Mouse (Mus musculus) CH12.LX (cell line): ENCODE data around the gene Hoxa7. TPM values are rescaled to one million over a fixed set of nuclear protein-coding genes. Genes with fewer than 3 reads are reported as not detected.

Experiments used
- DNase-seq: peaks from one replicate; pipeline ENCODE4 v3.0.0-alpha.2; 2013; ENCODE audit errors: extremely low read depth
- H3K27ac ChIP-seq: 2 replicates; pipeline ENCODE4 v1.5.1; 2012; ENCODE audit warnings: low read depth, mild to moderate bottlenecking, control low read depth, moderate library complexity; ENCODE audit not compliant: insufficient read depth
- H3K27me3 ChIP-seq: replicated peaks from 2 replicates; pipeline ENCODE3; 2012; ENCODE audit warnings: inconsistent platforms
- H3K36me3 ChIP-seq, 2 experiments: replicated peaks in 1 of 2; 2 replicates each; pipeline versions ENCODE3 to v1.6.1; 2012; ENCODE audit warnings: inconsistent platforms in 1 of 2, low read length in 1 of 2, mild to moderate bottlenecking in 1 of 2, mixed read lengths in 1 of 2, moderate library complexity in 1 of 2; ENCODE audit not compliant: control insufficient read depth in 1 of 2, insufficient read depth in 1 of 2
- H3K4me1 ChIP-seq, 2 experiments: 2 replicates each; pipeline ENCODE4 v1.6.1; 2012; ENCODE audit warnings: inconsistent platforms in 1 of 2, moderate library complexity in 1 of 2; ENCODE audit not compliant: insufficient read depth in 2 of 2, control insufficient read depth in 1 of 2
- H3K4me2 ChIP-seq: 2 replicates; pipeline ENCODE4 v1.6.1; 2012; ENCODE audit warnings: low read depth, mild to moderate bottlenecking, control low read depth; ENCODE audit not compliant: poor library complexity, insufficient read depth, severe bottlenecking
- H3K4me3 ChIP-seq, 3 experiments: fragments of 150-350 bp in 1 of 3; sonication (generic) in 1 of 3; replicated peaks in 1 of 3; 2 replicates each; pipeline versions ENCODE3 to v1.5.1; 2011 to 2012; ENCODE audit warnings: low read depth in 2 of 3, low read length in 2 of 3, mild to moderate bottlenecking in 2 of 3, moderate library complexity in 2 of 3, control low read depth in 1 of 3, improper control_type of control experiment in 1 of 3, inconsistent platforms in 1 of 3, mixed read lengths in 1 of 3; ENCODE audit not compliant: poor library complexity in 1 of 3
- H3K79me2 ChIP-seq: replicated peaks from 2 replicates; pipeline ENCODE4 v1.6.1; 2012; ENCODE audit warnings: mild to moderate bottlenecking, moderate library complexity; ENCODE audit not compliant: control insufficient read depth, poor library complexity, insufficient read depth, severe bottlenecking; ENCODE audit errors: extremely low read depth
- H3K9ac ChIP-seq: 2 replicates; pipeline ENCODE4 v1.6.1; 2012; ENCODE audit warnings: low read depth, mild to moderate bottlenecking, control low read depth, moderate library complexity; ENCODE audit not compliant: insufficient read depth
- H3K9me3 ChIP-seq: replicated peaks from 2 replicates; pipeline ENCODE3; 2012; ENCODE audit warnings: low read length, inconsistent platforms, mixed read lengths
- BHLHE40 ChIP-seq: IDR thresholded peaks from 2 replicates; pipeline ENCODE4 v1.6.1; 2011; ENCODE audit warnings: mild to moderate bottlenecking, low read depth, low read length, improper control_type of control experiment
- CHD2 ChIP-seq: IDR thresholded peaks from 2 replicates; pipeline ENCODE4 v1.6.1; 2011; ENCODE audit warnings: low read length, improper control_type of control experiment
- CTCF ChIP-seq, 2 experiments: IDR thresholded peaks in 1 of 2; conservative IDR thresholded peaks in 1 of 2; 2 replicates each; pipeline ENCODE4 v1.5.1; 2011 to 2012; ENCODE audit warnings: low read depth in 2 of 2, low read length in 2 of 2, improper control_type of control experiment in 1 of 2, inconsistent platforms in 1 of 2, mild to moderate bottlenecking in 1 of 2, moderate library complexity in 1 of 2
- E2F4 ChIP-seq: IDR thresholded peaks from 2 replicates; pipeline ENCODE4 v1.6.1; 2011; ENCODE audit warnings: low read depth, low read length, improper control_type of control experiment; ENCODE audit not compliant: insufficient replicate concordance
- ELF1 ChIP-seq: IDR thresholded peaks from 2 replicates; pipeline ENCODE4 v1.6.1; 2014; ENCODE audit warnings: low read depth, mild to moderate bottlenecking, inconsistent platforms, low read length, improper control_type of control experiment
- ETS1 ChIP-seq: conservative IDR thresholded peaks from 2 replicates; pipeline ENCODE4 v1.6.1; 2012; ENCODE audit warnings: low read depth, mild to moderate bottlenecking, inconsistent platforms, low read length, improper control_type of control experiment, moderate library complexity
- IRF4 ChIP-seq: IDR thresholded peaks from 2 replicates; pipeline ENCODE4 v1.6.1; 2014; ENCODE audit warnings: low read depth, mild to moderate bottlenecking, inconsistent platforms, low read length, improper control_type of control experiment
- JUN ChIP-seq: IDR thresholded peaks from 2 replicates; pipeline ENCODE4 v1.6.1; 2011; ENCODE audit warnings: low read depth, mild to moderate bottlenecking, low read length, improper control_type of control experiment, moderate library complexity; ENCODE audit not compliant: insufficient read depth
- KAT2A ChIP-seq: IDR thresholded peaks from 2 replicates; pipeline ENCODE4 v1.6.1; 2012; ENCODE audit warnings: low read length, improper control_type of control experiment, inconsistent platforms; ENCODE audit not compliant: insufficient replicate concordance
- MAFK ChIP-seq: IDR thresholded peaks from 2 replicates; pipeline ENCODE4 v1.6.1; 2011; ENCODE audit warnings: low read length, improper control_type of control experiment; ENCODE audit not compliant: insufficient replicate concordance
- MAX ChIP-seq: IDR thresholded peaks from 2 replicates; pipeline ENCODE4 v1.6.1; 2011; ENCODE audit warnings: low read length, improper control_type of control experiment
- MAZ ChIP-seq: IDR thresholded peaks from 2 replicates; pipeline ENCODE4 v1.6.1; 2012; ENCODE audit warnings: low read depth, mild to moderate bottlenecking, inconsistent platforms, low read length, improper control_type of control experiment, moderate library complexity
- MXI1 ChIP-seq: IDR thresholded peaks from 2 replicates; pipeline ENCODE4 v1.6.1; 2011; ENCODE audit warnings: mild to moderate bottlenecking, low read depth, low read length, improper control_type of control experiment
- NELFE ChIP-seq: IDR thresholded peaks from 2 replicates; pipeline ENCODE4 v1.6.1; 2011; ENCODE audit warnings: low read depth, low read length, improper control_type of control experiment
- POLR2AphosphoS2 ChIP-seq: IDR thresholded peaks from 2 replicates; pipeline ENCODE4 v1.6.1; 2011; ENCODE audit warnings: low read depth, low read length, improper control_type of control experiment
- RCOR1 ChIP-seq: conservative IDR thresholded peaks from 2 replicates; pipeline ENCODE4 v1.6.1; 2012; ENCODE audit warnings: low read depth, mild to moderate bottlenecking, inconsistent platforms, low read length, improper control_type of control experiment
- SMC3 ChIP-seq: IDR thresholded peaks from 2 replicates; pipeline ENCODE4 v1.6.1; 2011; ENCODE audit warnings: low read depth, low read length, improper control_type of control experiment
- TBP ChIP-seq: conservative IDR thresholded peaks from 2 replicates; pipeline ENCODE4 v1.6.1; 2011; ENCODE audit warnings: low read depth, low read length, improper control_type of control experiment
- UBTF ChIP-seq: IDR thresholded peaks from 2 replicates; pipeline ENCODE4 v1.6.1; 2012; ENCODE audit warnings: low read depth, mild to moderate bottlenecking, inconsistent platforms, low read length, improper control_type of control experiment, moderate library complexity
- USF1 ChIP-seq: IDR thresholded peaks from 2 replicates; pipeline ENCODE4 v1.6.1; 2014; ENCODE audit warnings: low read depth, mild to moderate bottlenecking, inconsistent platforms, low read length, improper control_type of control experiment
- dilution Hi-C: fragments of 300-500 bp; cut with MboI; formaldehyde crosslinking; loops from 2 replicates; pipeline ENCODE4 v1.14.3; 2020; ENCODE audit warnings: low sequenced_read_pairs; ENCODE audit not compliant: extremely low pct_unique_long_range_greater_than_20kb, extremely low pct_ligation_motif_present
- in situ Hi-C: fragments of 300-500 bp; cut with MboI; formaldehyde crosslinking; loops from 3 replicates; pipeline ENCODE4 v1.14.3; 2019; ENCODE audit warnings: low sequenced_read_pairs, low pct_ligation_motif_present, low pct_unique_long_range_greater_than_20kb, mixed read lengths
- polyA plus RNA-seq: library from polyadenylated mRNA; unstranded; fragments of >175 nt; gene quantifications from 2 replicates; pipeline ENCODE4 v1.2.1, GENCODE M21; 2012; ENCODE audit warnings: low read depth; ENCODE audit not compliant: insufficient read length
- total RNA-seq, 2 experiments: library from RNA; depleted of rRNA; stranded (reverse); fragments of 300-350 nt in 1 of 2; fragments of >200 nt in 1 of 2; gene quantifications; 2 replicates each; pipeline ENCODE4 v1.2.3; 2012 to 2014

Gene Hoxa7
- total and polyA plus RNA-seq, 3 experiments: 1.0 to 1.4 (median 1.1) TPM

DNA sequence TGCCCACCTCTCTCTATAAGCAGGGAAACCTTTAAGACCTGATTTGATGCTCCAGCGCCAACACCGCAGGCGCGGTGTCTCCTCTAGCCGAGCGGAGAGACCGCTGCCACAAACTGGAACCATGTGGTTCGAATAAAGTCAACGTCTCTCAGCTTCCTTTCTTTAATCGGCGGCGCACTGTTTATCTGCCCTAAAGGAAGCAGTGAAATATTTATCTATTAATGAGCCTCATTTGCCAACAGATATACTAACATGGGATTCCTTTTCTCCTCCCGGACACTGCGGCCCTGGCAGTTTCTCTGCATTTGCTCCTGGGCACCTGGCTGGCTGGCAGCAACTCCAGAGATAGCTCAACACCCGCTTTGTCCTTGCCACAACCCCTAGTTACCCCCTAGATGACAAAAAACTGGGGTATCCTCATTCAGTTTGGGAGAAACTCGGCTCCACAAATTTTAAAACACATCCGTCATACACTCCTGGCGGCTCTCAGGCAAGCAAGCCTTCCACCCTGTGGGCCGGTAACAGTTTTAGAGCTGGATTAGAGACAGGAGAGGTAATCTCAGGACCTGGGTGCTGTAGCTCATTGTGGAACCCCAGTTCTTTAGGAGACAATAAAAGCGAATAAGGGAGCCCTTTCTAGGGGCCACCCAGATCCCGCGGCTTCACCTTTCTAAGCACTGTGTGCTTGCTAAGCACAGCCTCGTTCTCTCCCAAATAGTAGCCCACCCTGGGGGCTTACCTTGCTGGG is 3.6 kb downstream of the Hoxa7 start:
- Histone ChIP-seq H3K9me3 (peaks cover 20% of the 10 kb centered on the region), H3K4me1 (peaks cover 2 to 13% of the 10 kb centered on the region in 2 experiments; a peak in 2 of 4 replicates), H3K79me2 (no peaks in the 10 kb centered on the region), H3K4me3 (no peak overlapping the region), H3K36me3 (no peaks in the 10 kb centered on the region), H3K4me2 (no peak overlapping the region), H3K27ac (no peak overlapping the region), H3K9ac (no peak overlapping the region), H3K27me3 (no peaks in the 10 kb centered on the region)
- DNase-seq: no peak
- TF ChIP-seq TBP (no peak), NELFE (no peak), BHLHE40 (no peak), KAT2A (no peak), MAX (no peak), POLR2AphosphoS2 (no peak), ELF1 (no peak), MAZ (no peak), MXI1 (no peak)
- in situ Hi-C loops (loop anchor here (10.0 to 25.0 kb wide), 2 partner anchors 206 to 353 kb away; partner anchors contain the start of gene Skap2), dilution Hi-C loops (no loop called here)

DNA sequence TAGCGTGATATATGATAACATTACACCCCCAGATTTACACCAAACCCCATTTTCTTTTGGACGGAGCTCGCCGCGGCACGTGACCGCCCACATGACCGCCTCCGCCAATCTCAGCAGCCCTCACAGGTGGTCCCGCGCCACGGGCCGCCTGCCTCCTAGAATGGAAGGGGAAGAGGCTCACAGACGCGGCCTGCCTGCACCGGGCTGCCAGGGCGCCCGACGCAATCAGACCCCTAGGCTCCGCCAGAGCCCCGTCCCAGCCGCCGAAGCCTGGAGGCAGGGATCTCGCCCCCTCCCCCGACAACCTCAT is 4.2 kb downstream of the Hoxa7 start:
- H3K79me2 ChIP-seq: no peaks in the 10 kb centered on the region
- TF ChIP-seq UBTF: no peak
- no peak for TF ChIP-seq IRF4
- TF ChIP-seq MXI1: no peak
- TF ChIP-seq TBP: no peak
- no peak for TF ChIP-seq ETS1
- TF ChIP-seq BHLHE40: no peak
- no peak for TF ChIP-seq MAFK
- no peak for TF ChIP-seq E2F4
- TF ChIP-seq CHD2: no peak
- no peak for TF ChIP-seq USF1
- no peak for TF ChIP-seq MAX
- TF ChIP-seq CTCF (conservative IDR thresholded peaks at IDR 0.05 in 1 of 2, IDR thresholded peaks at IDR 0.05 in 1 of 2; ENCODE audit: low read depth in 2 of 2, low read length in 2 of 2): no peak
- TF ChIP-seq SMC3: no peak
- TF ChIP-seq RCOR1: no peak
- TF ChIP-seq POLR2AphosphoS2: no peak
- no peak for TF ChIP-seq ELF1
- no peak for TF ChIP-seq JUN
- TF ChIP-seq KAT2A: no peak
- dilution Hi-C loops: no loop called here
- H3K27me3 ChIP-seq: no peaks in the 10 kb centered on the region
- in situ Hi-C loops: loop anchor here (10.0 to 25.0 kb wide), 2 partner anchors 205 to 353 kb away; partner anchors contain the start of gene Skap2
- H3K9ac ChIP-seq: no peak overlapping the region
- DNase-seq: no peak
- H3K36me3 ChIP-seq: no peaks in the 10 kb centered on the region
- H3K27ac ChIP-seq: no peak overlapping the region
- H3K4me1 ChIP-seq: peaks cover 2 to 16% of the 10 kb centered on the region in 2 experiments; a peak in 2 of 4 replicates
- H3K9me3 ChIP-seq: peaks cover 22% of the 10 kb centered on the region
- H3K4me3 ChIP-seq: no peak overlapping the region
- H3K4me2 ChIP-seq: no peak overlapping the region
